Mouse (Mus musculus) CH12.LX (cell line): ENCODE measurements around the gene Angptl6.

Experiments
- CTCF ChIP-seq, 2 experiments: IDR thresholded peaks in 1 of 2; conservative IDR thresholded peaks in 1 of 2; 2 replicates each; pipeline ENCODE4 v1.5.1; 2011 to 2012; ENCODE audit warnings: low read depth in 2 of 2, low read length in 2 of 2, improper control_type of control experiment in 1 of 2, inconsistent platforms in 1 of 2, mild to moderate bottlenecking in 1 of 2, moderate library complexity in 1 of 2
- POLR2A ChIP-seq: IDR thresholded peaks from 2 replicates; pipeline ENCODE4 v1.6.1; 2011; ENCODE audit warnings: low read depth, mild to moderate bottlenecking, improper control_type of control experiment, low read length

DNA sequence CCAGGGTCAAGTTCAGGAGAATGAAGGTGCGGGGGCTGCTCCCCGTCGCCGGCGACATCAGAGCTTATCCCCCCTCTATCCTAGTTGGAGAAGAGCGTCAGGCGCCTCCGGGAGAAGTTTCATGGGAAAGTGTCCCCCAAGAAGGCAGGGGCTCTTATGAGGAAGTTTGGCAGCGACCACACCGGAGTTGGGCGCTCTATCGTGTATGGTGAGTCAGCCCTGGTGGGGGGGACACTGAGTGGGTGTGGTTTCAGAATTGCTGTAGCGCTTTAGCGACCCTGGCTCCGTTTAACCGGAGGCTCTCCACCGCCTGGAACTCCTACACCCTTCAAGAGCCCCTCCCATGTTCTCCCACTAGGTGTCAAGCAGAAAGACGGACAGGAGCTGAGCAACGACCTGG is 10.3 kb downstream of the Angptl6 start:
- no peak for TF ChIP-seq CTCF (conservative IDR thresholded peaks at IDR 0.05 in 1 of 2, IDR thresholded peaks at IDR 0.05 in 1 of 2; ENCODE audit: low read depth in 2 of 2, low read length in 2 of 2)
- TF ChIP-seq POLR2A: no peak
